ENCODE assay signal across 8 mouse cellular contexts in genomic region chr5:149184844-149185186, GRCm38 (mm10). TPM values are rescaled to one million over a fixed set of nuclear protein-coding genes. Genes with fewer than 3 reads are reported as not detected.
DNase-seq lines count a peak whose midpoint lies in the region; ATAC-seq and TF ChIP-seq lines count a peak whose summit lies in the region.

No protein-coding gene starts in this region.

- H3K4me3 ChIP-seq in layer of hippocampus, adult 2 months: peak overlapping the region; percentile 59
- peak overlapping the region; percentile 57 for H3K4me3 ChIP-seq in embryonic fibroblast, embryonic 13.5 days (ENCODE audit: insufficient read depth, low read length)
- peak overlapping the region; percentile 58 for H3K4me3 ChIP-seq in hindbrain, postnatal 0 days (ENCODE audit: low read length)
- H3K4me3 ChIP-seq in liver, embryonic 15.5 days (replicated peaks): peak overlapping the region; percentile 83
- peak overlapping the region; percentile 69 for H3K4me3 ChIP-seq in neural tube, embryonic 14.5 days (ENCODE audit: low read depth, low read length)

- ATAC-seq in hindbrain, postnatal 0 days: no peak
- ATAC-seq in liver, embryonic 15.5 days (ENCODE audit: insufficient read depth): peak; percentile 17
- no peak for ATAC-seq in neural tube, embryonic 14.5 days (ENCODE audit: low read depth)

- H3K4me2 ChIP-seq in hindbrain, postnatal 0 days (ENCODE audit: low read depth, low read length): peak overlapping the region; percentile 80
- peak overlapping the region; percentile 82 for H3K4me2 ChIP-seq in liver, embryonic 15.5 days
- peak overlapping the region; percentile 56 for H3K4me2 ChIP-seq in neural tube, embryonic 14.5 days (ENCODE audit: low read depth, low read length)

- peak overlapping the region; percentile 92 for H3K27ac ChIP-seq in layer of hippocampus, adult 2 months
- H3K27ac ChIP-seq in embryonic fibroblast, embryonic 13.5 days (ENCODE audit: insufficient read depth, low read length): peak overlapping the region; percentile 79
- H3K27ac ChIP-seq in hindbrain, postnatal 0 days: peak overlapping the region; percentile 75
- peak overlapping the region; percentile 97 for H3K27ac ChIP-seq in liver, embryonic 15.5 days (replicated peaks)
- H3K27ac ChIP-seq in neural tube, embryonic 14.5 days (ENCODE audit: low read depth, low read length): peak overlapping the region; percentile 86

- DNase-seq in layer of hippocampus, adult 2 months (ENCODE audit: low spot score in 2 of 2): no peak
- DNase-seq in layer of hippocampus, adult 9-10 months (ENCODE audit: low spot score): no peak
- DNase-seq in MN1 (ENCODE audit: low spot score): peak; percentile 61
- DNase-seq in hindbrain, postnatal 0 days (ENCODE audit: low spot score): peak; percentile 36
- DNase-seq in cerebellum, postnatal 36 days: no peak

- no peaks in the 10 kb centered on the region for H3K4me1 ChIP-seq in embryonic fibroblast, embryonic 13.5 days (ENCODE audit: control insufficient read depth, insufficient read depth, low read length)
- H3K4me1 ChIP-seq in hindbrain, postnatal 0 days (ENCODE audit: insufficient read depth, low read length): peaks cover 15% of the 10 kb centered on the region
- peaks cover 38% of the 10 kb centered on the region for H3K4me1 ChIP-seq in liver, embryonic 15.5 days (replicated peaks)
- H3K4me1 ChIP-seq in neural tube, embryonic 14.5 days (ENCODE audit: control insufficient read depth, insufficient read depth, low read length): peaks cover 2% of the 10 kb centered on the region; the same call in 1 of the 2 replicates

- TF ChIP-seq POLR2A in embryonic fibroblast, embryonic 13.5 days (IDR thresholded peaks at IDR 0.05; ENCODE audit: low read depth, low read length): no peak; the same call in 1 of the 2 replicates

- no peaks in the 10 kb centered on the region for H3K27me3 ChIP-seq in hindbrain, postnatal 0 days (ENCODE audit: insufficient read depth, low read length)
- H3K27me3 ChIP-seq in liver, embryonic 15.5 days: no peaks in the 10 kb centered on the region
- no peaks in the 10 kb centered on the region for H3K27me3 ChIP-seq in neural tube, embryonic 14.5 days (ENCODE audit: control insufficient read depth, insufficient read depth, low read length)

- under 1% methylated on average over 20 of the region's 20 CpGs for WGBS in hindbrain, postnatal 0 days
- WGBS in liver, embryonic 15.5 days (ENCODE audit: insufficient replicate concordance): under 1% methylated on average over 20 of the region's 20 CpGs
- under 1% methylated on average over 20 of the region's 20 CpGs for WGBS in neural tube, embryonic 14.5 days

- H3K9me3 ChIP-seq in hindbrain, postnatal 0 days (ENCODE audit: low read length): no peaks in the 10 kb centered on the region
- no peaks in the 10 kb centered on the region for H3K9me3 ChIP-seq in liver, embryonic 15.5 days (replicated peaks)
- no peaks in the 10 kb centered on the region for H3K9me3 ChIP-seq in neural tube, embryonic 14.5 days (ENCODE audit: control insufficient read depth, low read length)

- peaks cover 8% of the 10 kb centered on the region; the same call in 1 of the 2 replicates for H3K36me3 ChIP-seq in hindbrain, postnatal 0 days (ENCODE audit: insufficient read depth, low read length)
- peaks cover 21% of the 10 kb centered on the region for H3K36me3 ChIP-seq in liver, embryonic 15.5 days (replicated peaks)
- H3K36me3 ChIP-seq in neural tube, embryonic 14.5 days (ENCODE audit: control insufficient read depth, insufficient read depth, low read length): peaks cover 4% of the 10 kb centered on the region; the same call in 1 of the 2 replicates

- H3K9ac ChIP-seq in hindbrain, postnatal 0 days (replicated peaks; ENCODE audit: low read length): peak overlapping the region; percentile 82
- H3K9ac ChIP-seq in liver, embryonic 15.5 days: peak overlapping the region; percentile 85
- peak overlapping the region; percentile 69 for H3K9ac ChIP-seq in neural tube, embryonic 14.5 days (replicated peaks; ENCODE audit: low read depth, low read length)

- no peak for TF ChIP-seq CTCF in layer of hippocampus, adult 2 months (conservative IDR thresholded peaks at IDR 0.05)
- TF ChIP-seq CTCF in embryonic fibroblast, embryonic 13.5 days (IDR thresholded peaks at IDR 0.05; ENCODE audit: borderline replicate concordance, insufficient read depth, low read length): no peak
- no peak for TF ChIP-seq CTCF in hindbrain, postnatal 0 days (IDR thresholded peaks at IDR 0.05; ENCODE audit: low read depth)

RNA-seq across cellular contexts. Expression of gene Hmgb1, which starts 0.5 kb away (rescaled TPM):
- 100 to 1,000 TPM; 143 to 147 TPM for total RNA-seq in layer of hippocampus, adult 2 months (2021)
- 131 and 138 TPM in 2 replicates for polyA plus RNA-seq in embryonic fibroblast, embryonic 13.5 days (2011; ENCODE audit: insufficient read length, low read depth, missing spikeins)
- 128 and 150 TPM in 2 replicates for total RNA-seq in hindbrain, postnatal 0 days (2014; rRNA removed)
- polyA plus RNA-seq in hindbrain, postnatal 0 days (2015; fragmentation: Nextera tagmentation; extraction: Ambion mirVana): 757 and 786 TPM in 2 replicates
- 381 and 440 TPM in 2 replicates for polyA plus RNA-seq in liver, embryonic 15.5 days (2015; fragmentation: Nextera tagmentation; extraction: Ambion mirVana)
- polyA plus RNA-seq in neural tube, embryonic 14.5 days (2014; fragmentation: Nextera tagmentation; extraction: Ambion mirVana): 766 and 814 TPM in 2 replicates

RNA-seq across cellular contexts. Expression of gene Uspl1, which starts 0.7 kb away (rescaled TPM):
- total RNA-seq in layer of hippocampus, adult 2 months (2021): 10 to 100 TPM; 38.8 to 39.0 TPM
- polyA plus RNA-seq in embryonic fibroblast, embryonic 13.5 days (2011; ENCODE audit: insufficient read length, low read depth, missing spikeins): 31.3 and 37.2 TPM in 2 replicates
- 37.2 and 43.4 TPM in 2 replicates for total RNA-seq in hindbrain, postnatal 0 days (2014; rRNA removed)
- polyA plus RNA-seq in hindbrain, postnatal 0 days (2015; fragmentation: Nextera tagmentation; extraction: Ambion mirVana): 42.8 and 44.7 TPM in 2 replicates
- polyA plus RNA-seq in liver, embryonic 15.5 days (2015; fragmentation: Nextera tagmentation; extraction: Ambion mirVana): 17.7 and 18.2 TPM in 2 replicates
- 68.5 and 71.3 TPM in 2 replicates for polyA plus RNA-seq in neural tube, embryonic 14.5 days (2014; fragmentation: Nextera tagmentation; extraction: Ambion mirVana)

Comparison
In these comparisons a context has a peak if more than half of its experiments do, and no peak if none do; other contexts are left out.
1. DNase-seq: peak in MN1 (single experiment) and hindbrain, postnatal 0 days (single experiment); none in layer of hippocampus, adult 2 months (0 of 2), layer of hippocampus, adult 9-10 months (single experiment) and cerebellum, postnatal 36 days (0 of 2).
2. Peak in every context shown above with its lines, with median percentiles within 50 percentile points of each other: H3K27ac ChIP-seq, H3K4me3 ChIP-seq, H3K4me2 ChIP-seq and H3K9ac ChIP-seq.